Mouse (Mus musculus): ENCODE results near the gene Cdk10.

DNA sequence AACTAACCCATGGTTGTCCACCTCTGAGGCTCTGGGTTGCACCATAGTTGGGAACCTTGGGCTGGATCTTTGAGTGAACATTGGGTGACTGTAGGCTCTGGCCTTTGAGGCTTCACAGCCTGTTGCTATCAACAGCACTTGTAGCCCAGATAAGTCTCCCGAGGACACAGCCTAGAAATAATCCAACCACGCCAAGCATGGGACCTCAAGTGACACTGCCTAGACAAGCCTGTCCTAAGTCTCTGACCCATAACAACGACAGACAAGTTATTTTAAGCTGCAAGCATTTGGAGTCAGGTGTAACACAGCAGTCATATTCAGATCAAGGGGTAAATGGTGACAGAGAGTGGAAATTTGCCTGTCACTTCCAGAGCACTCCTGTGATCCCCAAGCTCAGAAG lies 9.2 kb upstream of the Cdk10 start:
- TF ChIP-seq MAX (IDR thresholded peaks at IDR 0.05; ENCODE audit: low read depth) (no peak), POLR2A (IDR thresholded peaks at IDR 0.05; ENCODE audit: insufficient read length, low read depth) (no peak), MYOD1 (IDR thresholded peaks at IDR 0.05; ENCODE audit: control insufficient read depth in 1 of 3, insufficient read length in 2 of 3, low read depth in 2 of 3) (no peak), USF1 (IDR thresholded peaks at IDR 0.05; ENCODE audit: low read depth) (no peak), TCF12 (IDR thresholded peaks at IDR 0.05; ENCODE audit: insufficient read depth, poor library complexity, severe bottlenecking) (no peak)
